Mouse (Mus musculus): ENCODE measurements around the gene Casd1.

The Casd1 gene

GRCm38 (mm10) chr6:4600658-4601296 is at the start of gene Casd1:
Casd1 (plus strand) TSS chr6:4600839.
- peak; percentile 57 to 67 for DNase-seq (ENCODE audit: low spot score in 2 of 2)

GRCm38 (mm10) chr6:4555366-4555765 is 45.3 kb upstream of the Casd1 start:
- DNase-seq (ENCODE audit: low spot score in 2 of 2), result no peak

GRCm38 (mm10) chr6:4557086-4557485 is 43.6 kb upstream of the Casd1 start:
- no peak for DNase-seq (ENCODE audit: low spot score in 2 of 2)

GRCm38 (mm10) chr6:4557678-4558077 is 43.0 kb upstream of the Casd1 start:
- no peak for DNase-seq (ENCODE audit: low spot score in 2 of 2)

DNA sequence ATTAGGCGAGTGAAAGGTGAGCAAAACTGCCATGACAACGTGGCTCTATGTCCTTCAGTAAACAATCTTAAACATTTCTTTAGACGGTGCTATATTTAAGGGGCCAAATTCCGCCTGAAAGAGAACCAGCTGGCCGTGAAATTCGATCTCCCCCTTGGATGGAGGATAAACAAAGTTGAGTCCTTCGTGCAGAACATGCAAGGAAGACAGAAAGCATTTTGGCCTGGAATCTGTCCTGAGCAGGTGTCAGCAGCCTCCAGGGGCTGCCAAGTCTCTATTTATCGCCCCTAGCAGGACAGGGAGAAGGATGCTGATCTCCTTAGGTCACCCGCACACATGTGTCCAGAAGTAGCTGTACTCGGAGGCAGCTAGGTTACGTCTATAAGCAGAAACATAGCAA is 39.5 kb upstream of the Casd1 start:
- DNase-seq (ENCODE audit: low spot score in 2 of 2), result no peak

DNA sequence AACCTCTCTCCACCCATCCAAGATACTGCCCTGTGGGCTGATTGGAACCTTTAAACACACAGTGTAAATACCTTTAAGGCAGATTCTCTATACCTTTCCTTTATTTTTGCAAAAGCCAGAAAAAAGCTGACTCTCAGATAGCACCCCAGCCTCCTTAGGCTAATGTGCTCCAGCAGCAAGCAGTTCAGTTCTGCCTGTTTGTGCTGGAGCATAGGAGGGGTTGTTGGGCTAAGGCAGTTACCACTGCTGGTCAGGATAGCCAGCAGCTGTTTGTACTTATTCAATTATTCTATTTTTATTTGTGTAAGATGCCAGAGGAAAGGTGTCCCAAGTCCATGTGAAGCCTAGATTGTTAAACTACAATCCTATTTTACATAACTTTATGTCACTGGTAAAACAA is 39.0 kb upstream of the Casd1 start:
- no peak for DNase-seq (ENCODE audit: low spot score in 2 of 2)

- no peak for DNase-seq (ENCODE audit: low spot score in 2 of 2)
These were observed 38.2 kb upstream of the Casd1 start for GRCm38 (mm10) chr6:4562401-4562800.

- DNase-seq (ENCODE audit: low spot score in 2 of 2), result no peak
These were observed 37.2 kb upstream of the Casd1 start for GRCm38 (mm10) chr6:4563477-4563876.

DNA sequence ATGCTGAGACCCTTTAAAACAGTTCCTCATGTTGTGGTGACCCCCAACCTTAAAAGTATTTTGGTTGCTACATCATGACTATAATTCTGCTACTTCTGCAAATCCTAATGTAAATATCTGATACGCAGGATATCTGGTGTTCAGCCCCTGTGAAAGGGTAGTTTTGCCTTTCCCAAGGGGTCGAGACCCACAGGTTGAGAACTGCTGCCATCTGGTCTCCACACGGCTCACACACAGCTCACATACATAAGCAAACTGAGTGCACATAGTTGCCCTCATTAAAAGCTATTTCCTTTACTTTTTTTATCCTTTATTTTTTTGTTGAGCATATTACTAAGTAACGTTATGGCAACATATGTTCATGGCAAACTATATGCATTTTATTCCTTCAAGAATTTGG is 30.2 kb upstream of the Casd1 start:
- DNase-seq (ENCODE audit: low spot score in 2 of 2), result no peak

- DNase-seq (ENCODE audit: low spot score in 2 of 2), result no peak
These were observed 22.9 kb upstream of the Casd1 start for GRCm38 (mm10) chr6:4577756-4578155.

DNA sequence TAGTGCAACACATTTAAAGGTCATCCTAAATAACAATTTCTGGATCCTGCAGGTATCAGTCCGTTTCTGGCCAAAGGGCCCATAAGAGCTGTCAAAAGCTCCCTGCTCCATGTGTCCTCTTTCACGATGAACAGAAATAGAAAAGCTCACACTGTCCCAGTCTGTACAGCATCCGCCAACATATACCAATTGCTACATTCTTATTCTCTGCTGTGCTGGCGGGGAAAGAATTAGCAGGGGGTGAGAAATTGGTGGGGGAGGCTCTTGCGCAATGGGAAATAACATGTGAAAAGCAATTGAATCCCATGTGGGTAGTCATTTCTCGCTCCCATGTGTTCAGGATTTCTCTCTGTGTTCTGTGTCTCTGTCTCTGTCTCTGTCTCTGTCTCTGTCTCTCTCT is 22.3 kb upstream of the Casd1 start:
- no peak for DNase-seq (ENCODE audit: low spot score in 2 of 2)

DNA sequence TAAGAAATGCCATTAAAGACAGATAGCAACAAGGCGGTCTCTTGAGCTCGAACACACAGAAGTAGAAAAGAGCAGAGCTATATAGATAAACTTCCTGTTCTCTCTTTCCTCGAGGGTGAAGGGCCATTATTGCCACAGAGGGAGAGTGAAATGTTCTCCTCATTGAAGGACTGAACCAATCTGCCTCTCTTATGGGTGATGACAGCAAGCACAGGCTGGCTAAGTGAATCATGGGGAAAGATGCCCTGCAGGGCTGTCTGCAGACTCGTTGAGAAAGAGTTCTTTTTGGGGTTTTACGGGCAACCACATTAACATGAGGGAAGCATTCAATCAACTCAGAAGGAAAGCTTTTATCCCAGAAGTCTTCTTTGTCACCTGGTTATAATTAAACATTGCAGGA is 21.0 kb upstream of the Casd1 start:
- DNase-seq (ENCODE audit: low spot score in 2 of 2), result no peak

- no peak for DNase-seq (ENCODE audit: low spot score in 2 of 2)
These were observed 17.2 kb upstream of the Casd1 start for GRCm38 (mm10) chr6:4583485-4583884.

DNA sequence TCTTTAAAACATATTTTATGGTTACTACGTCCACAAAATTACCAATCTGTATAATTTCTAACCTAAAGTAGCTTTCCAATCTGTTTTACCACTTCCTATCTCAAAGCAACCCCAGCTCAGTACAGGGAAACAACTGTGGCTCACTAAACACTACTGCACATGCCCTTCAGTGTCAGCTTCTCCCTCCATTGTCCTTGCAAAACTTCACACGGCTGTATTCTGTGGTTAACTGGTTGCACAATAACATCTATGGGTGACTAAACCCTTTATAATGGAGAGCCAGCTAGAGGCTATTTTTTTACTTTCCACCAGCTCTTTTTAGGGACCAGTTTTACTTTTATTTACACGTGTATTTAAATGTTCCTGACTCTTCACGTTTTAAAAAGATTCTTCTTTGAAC is 12.7 kb upstream of the Casd1 start:
- no peak for DNase-seq (ENCODE audit: low spot score in 2 of 2)

GRCm38 (mm10) chr6:4588722-4589121 is 11.9 kb upstream of the Casd1 start:
- no peak for DNase-seq (ENCODE audit: low spot score in 2 of 2)

DNA sequence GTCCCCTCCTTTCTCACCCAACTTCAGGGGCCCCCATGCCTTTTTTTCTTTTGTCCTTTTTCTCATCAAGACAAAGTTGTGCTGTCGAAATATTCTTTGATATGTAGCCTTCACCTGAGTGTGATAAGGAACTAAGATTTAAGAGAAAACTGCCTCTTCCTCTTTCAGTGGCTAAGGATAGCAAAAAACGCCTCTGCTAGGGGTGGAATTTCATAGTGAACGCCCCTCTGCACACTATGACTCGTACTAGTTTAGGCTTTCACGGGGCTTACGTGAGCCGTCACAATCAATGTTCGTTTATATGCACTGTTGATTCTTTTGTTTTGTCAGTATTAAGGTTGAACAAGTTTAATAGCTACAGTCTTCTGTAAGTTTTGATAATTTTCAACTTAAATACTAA is 10.6 kb upstream of the Casd1 start:
- no peak for DNase-seq (ENCODE audit: low spot score in 2 of 2)

- no peak for DNase-seq (ENCODE audit: low spot score in 2 of 2)
These were observed 2.9 kb upstream of the Casd1 start for GRCm38 (mm10) chr6:4597711-4598110.

- no peak for DNase-seq (ENCODE audit: low spot score in 2 of 2)
These were observed 468 bp upstream of the Casd1 start for GRCm38 (mm10) chr6:4600085-4600657.

GRCm38 (mm10) chr6:4601297-4601931 is 775 bp downstream of the Casd1 start:
- peak in 1 of 2 experiments; percentile 10 for DNase-seq (ENCODE audit: low spot score in 2 of 2)

DNA sequence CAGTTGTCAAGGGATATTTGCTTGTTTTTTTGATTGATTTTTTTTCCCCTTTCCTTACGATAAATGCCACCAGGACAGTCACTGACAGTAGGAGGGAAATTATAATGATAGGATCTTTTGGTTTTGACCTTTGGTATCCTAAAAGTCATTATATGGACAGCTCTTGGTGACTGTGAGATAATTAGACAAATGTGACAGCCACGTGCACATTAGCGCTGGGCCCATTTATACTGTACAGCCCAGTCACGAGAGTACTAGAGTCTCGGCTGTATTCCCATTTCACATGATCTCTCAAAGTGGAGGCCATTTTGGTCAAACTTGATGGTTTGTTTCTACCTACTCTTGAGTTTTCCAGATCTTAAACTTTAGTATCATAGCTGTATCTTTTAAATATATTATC is 1.4 kb downstream of the Casd1 start:
- no peak for DNase-seq (ENCODE audit: low spot score in 2 of 2)

GRCm38 (mm10) chr6:4606394-4606793 is 5.8 kb downstream of the Casd1 start:
- DNase-seq (ENCODE audit: low spot score in 2 of 2), result no peak

DNA sequence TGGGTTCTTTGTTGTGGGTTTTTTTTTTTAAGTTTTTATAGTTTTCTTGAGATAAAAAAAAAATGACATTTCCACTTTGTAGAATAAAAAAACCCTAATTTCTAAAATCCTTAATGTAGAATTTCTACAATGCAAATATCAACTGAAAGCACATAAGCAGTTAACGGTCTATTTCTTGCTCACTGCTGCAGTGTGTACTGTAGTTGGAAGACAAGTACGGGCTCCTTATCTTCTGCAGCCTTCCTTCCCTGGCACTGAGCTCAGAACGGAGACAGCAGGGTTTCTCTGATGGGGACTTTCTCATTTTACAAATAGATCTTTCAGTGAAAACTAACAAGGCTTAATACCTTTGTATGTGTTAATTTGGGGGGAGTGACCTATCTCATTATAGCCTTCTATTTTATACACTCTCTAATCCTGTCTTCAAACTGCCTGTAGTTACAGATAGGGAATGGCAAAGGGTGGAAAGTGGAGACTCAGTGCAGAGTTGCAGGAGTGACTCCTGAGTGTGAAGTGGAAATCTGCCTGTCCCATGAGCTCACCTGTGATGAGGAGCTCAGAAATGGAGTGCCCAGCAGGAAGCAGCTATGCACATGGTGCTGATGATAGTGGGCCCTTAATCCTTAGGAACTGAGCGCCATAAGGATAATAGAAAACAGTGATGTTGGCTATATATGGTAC is 9.7 kb downstream of the Casd1 start:
- DNase-seq (ENCODE audit: low spot score in 2 of 2), result no peak

DNA sequence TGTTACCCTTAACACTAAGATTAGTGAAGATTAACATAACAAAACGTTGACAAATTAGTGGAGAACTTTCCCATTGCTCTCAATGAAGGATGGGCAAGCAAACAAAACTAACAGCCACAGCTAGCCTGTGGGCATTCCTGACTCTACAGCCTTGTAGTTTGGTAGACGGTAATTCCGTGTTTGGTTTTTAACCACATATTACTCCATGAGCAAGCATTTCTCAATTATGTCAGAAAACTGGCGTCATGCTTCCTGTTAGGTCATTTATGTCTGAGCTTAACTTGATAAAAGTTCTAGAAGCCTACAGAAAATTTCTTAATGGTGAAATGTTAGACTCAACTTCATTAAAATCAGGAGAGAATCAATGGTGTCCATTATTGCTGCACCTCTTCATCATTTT is 11.2 kb downstream of the Casd1 start:
- no peak for DNase-seq (ENCODE audit: low spot score in 2 of 2)
